Mouse (Mus musculus) lung, embryonic 14.5 days (tissue): ENCODE results near the gene Mef2c. TPM values are rescaled to one million over a fixed set of nuclear protein-coding genes. Genes with fewer than 3 reads are reported as not detected.

Source experiments
- ATAC-seq: fragments of 200-750 bp; cut with Nextera tagmentation; 2 replicates; pipeline ENCODE4 v1.8.0; 2017; ENCODE audit warnings: mild to moderate bottlenecking, moderate TSS enrichment, moderate library complexity; ENCODE audit not compliant: insufficient read depth
- DNase-seq: peaks from one replicate; pipeline ENCODE4 v3.0.0-alpha.2; 2015
- H3K27ac ChIP-seq: fragments of 300-500 bp; sonication (generic); 2 replicates; pipeline ENCODE4 v1.5.1; 2014; ENCODE audit warnings: low read depth, mild to moderate bottlenecking, moderate library complexity
- H3K27me3 ChIP-seq: fragments of 300-500 bp; sonication (generic); 2 replicates; pipeline ENCODE4 v1.6.1; 2014; ENCODE audit warnings: low read length, control low read depth; ENCODE audit not compliant: insufficient read depth
- H3K36me3 ChIP-seq: fragments of 300-500 bp; sonication (generic); 2 replicates; pipeline ENCODE4 v1.6.1; 2014; ENCODE audit warnings: control low read depth; ENCODE audit not compliant: insufficient read depth
- H3K4me1 ChIP-seq: fragments of 300-500 bp; sonication (generic); 2 replicates; pipeline ENCODE4 v1.6.1; 2014; ENCODE audit warnings: antibody characterized with exemption, control low read depth; ENCODE audit not compliant: insufficient read depth
- H3K4me2 ChIP-seq: fragments of 300-500 bp; sonication (generic); 2 replicates; pipeline ENCODE4 v1.6.1; 2014; ENCODE audit warnings: mild to moderate bottlenecking
- H3K4me3 ChIP-seq: fragments of 300-500 bp; sonication (generic); 2 replicates; pipeline ENCODE4 v1.5.1; 2014; ENCODE audit warnings: low read depth, low read length
- H3K9ac ChIP-seq: fragments of 300-500 bp; sonication (generic); 2 replicates; pipeline ENCODE4 v1.6.1; 2014
- H3K9me3 ChIP-seq: fragments of 300-500 bp; sonication (generic); 2 replicates; pipeline ENCODE4 v1.6.1; 2016; ENCODE audit warnings: low read depth, low read length, control low read depth
- CTCF ChIP-seq: IDR thresholded peaks from 2 replicates; pipeline ENCODE4 v1.5.1; 2016; ENCODE audit warnings: antibody characterized with exemption, low read depth
- WGBS: fragments of 180-500 bp; shearing (Covaris S2); extraction: QIAGEN DNeasy Blood & Tissue Kit; methylation state at CpG from one replicate; pipeline ENCODE4 v1.1.7; 2014; 5-methylcytosine and 5-hydroxymethylcytosine counted together
- polyA plus RNA-seq: library from polyadenylated mRNA; unstranded; fragments of >200 nt; fragmentation: Nextera tagmentation; extraction: Ambion mirVana; gene quantifications from 2 replicates; pipeline ENCODE4 v1.2.1, GENCODE M21; 2014

Gene Mef2c
- polyA plus RNA-seq, 1 experiment from 2014 or later = 55.9 TPM

GRCm38 (mm10) chr13:83497708-83498107 lies 6.1 kb upstream of the Mef2c start:
- TF ChIP-seq CTCF = no peak
- Histone ChIP-seq H3K36me3 (no peaks in the 10 kb centered on the region), H3K9ac (no peak overlapping the region), H3K27me3 (no peaks in the 10 kb centered on the region), H3K4me2 (no peak overlapping the region), H3K9me3 (no peaks in the 10 kb centered on the region), H3K4me3 (no peak overlapping the region), H3K4me1 (no peaks in the 10 kb centered on the region), H3K27ac (no peak overlapping the region)
- ATAC-seq (no peak), DNase-seq (no peak)
- 87% methylated on average over 3 of the region's 3 CpGs for WGBS

DNA sequence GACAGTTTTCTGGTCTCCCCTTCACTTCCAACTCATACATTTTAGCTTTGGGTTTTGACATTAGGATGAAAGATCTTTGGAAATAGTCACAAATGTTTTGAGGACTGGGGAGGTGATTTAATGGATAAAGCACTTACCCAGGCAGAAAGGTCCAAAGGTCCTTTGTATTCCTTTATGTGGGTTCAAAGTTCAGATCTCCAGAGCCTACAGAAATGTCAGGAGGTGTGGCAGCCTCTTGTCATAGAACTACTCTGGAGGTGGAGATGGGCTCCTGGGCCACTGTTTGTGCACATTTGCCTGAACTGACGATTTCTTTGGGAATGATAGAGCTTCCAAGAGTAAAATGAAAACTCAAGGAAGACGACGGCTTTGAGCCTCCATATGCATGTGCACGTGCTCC lies 4.3 kb upstream of the Mef2c start:
- DNase-seq (no peak), ATAC-seq (no peak)
- Histone ChIP-seq H3K27me3 (no peaks in the 10 kb centered on the region), H3K36me3 (no peaks in the 10 kb centered on the region), H3K4me1 (no peaks in the 10 kb centered on the region), H3K4me2 (no peak overlapping the region), H3K9ac (no peak overlapping the region), H3K27ac (no peak overlapping the region), H3K4me3 (no peak overlapping the region), H3K9me3 (no peaks in the 10 kb centered on the region)
- no peak for TF ChIP-seq CTCF
- WGBS = 65% methylated on average over 4 of the region's 4 CpGs

DNA sequence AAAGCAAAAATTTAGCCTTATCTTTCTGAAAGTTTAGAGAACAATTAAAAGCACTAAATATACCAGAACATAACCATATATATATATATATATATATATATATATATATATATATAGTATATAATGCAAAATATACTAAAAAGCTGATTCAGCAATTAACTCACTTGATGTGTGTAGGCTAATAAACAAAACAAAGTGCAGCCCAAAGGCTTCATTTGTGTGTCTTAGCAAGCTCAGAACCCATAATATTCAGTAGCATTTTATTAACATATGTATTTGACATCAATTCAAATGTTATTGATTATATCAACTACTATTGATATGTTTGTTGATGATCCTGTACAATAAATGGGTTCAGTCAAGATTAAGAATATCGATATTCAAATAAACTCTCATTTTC lies 3.9 kb downstream of the Mef2c start:
- Histone ChIP-seq H3K36me3 (no peaks in the 10 kb centered on the region), H3K4me2 (no peak overlapping the region), H3K4me3 (no peak overlapping the region), H3K4me1 (no peaks in the 10 kb centered on the region), H3K27me3 (no peaks in the 10 kb centered on the region), H3K9ac (no peak overlapping the region), H3K27ac (no peak overlapping the region), H3K9me3 (no peaks in the 10 kb centered on the region)
- DNase-seq = no peak
- no peak for ATAC-seq
- WGBS = 87% methylated on average over 1 of the region's 1 CpGs
- no peak for TF ChIP-seq CTCF

DNA sequence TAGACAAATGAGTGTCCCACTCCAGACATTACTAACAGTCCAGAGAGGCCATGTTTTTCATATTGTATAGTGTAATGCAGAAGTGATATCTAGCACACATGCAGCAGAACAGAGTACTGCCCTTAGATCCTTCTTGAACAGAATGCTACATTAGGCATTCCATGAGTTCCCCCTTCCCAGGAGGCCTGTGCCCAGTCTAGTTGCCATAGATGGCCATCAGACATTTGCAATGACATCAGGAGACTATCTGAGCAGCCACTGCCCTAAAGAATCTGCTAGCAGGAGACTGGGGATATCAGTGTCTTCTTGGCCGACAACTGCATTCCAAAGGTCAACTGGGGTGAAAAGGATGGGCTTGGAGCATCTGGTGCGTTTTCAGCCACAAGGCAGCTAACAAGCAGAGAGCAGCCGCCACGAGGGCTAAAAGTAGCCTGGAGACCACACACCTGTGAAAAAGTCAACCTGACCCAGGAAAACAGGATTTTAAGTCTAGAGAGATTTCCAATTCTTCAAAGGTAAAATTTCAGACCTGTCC lies 11.2 kb downstream of the Mef2c start:
- no peaks in the 10 kb centered on the region for H3K27me3 ChIP-seq
- H3K4me3 ChIP-seq = no peak overlapping the region
- no peak overlapping the region for H3K4me2 ChIP-seq
- DNase-seq (no peak), ATAC-seq (no peak)
- WGBS = 32% methylated on average over 4 of the region's 4 CpGs
- no peaks in the 10 kb centered on the region for H3K36me3 ChIP-seq
- no peak overlapping the region for H3K9ac ChIP-seq
- TF ChIP-seq CTCF = no peak
- H3K27ac ChIP-seq = no peak overlapping the region
- H3K4me1 ChIP-seq = no peaks in the 10 kb centered on the region
- no peaks in the 10 kb centered on the region for H3K9me3 ChIP-seq

- DNase-seq = peak; percentile 84
Observed at GRCm38 (mm10) chr13:83517660-83518609, 14.1 kb downstream of the Mef2c start.

DNA sequence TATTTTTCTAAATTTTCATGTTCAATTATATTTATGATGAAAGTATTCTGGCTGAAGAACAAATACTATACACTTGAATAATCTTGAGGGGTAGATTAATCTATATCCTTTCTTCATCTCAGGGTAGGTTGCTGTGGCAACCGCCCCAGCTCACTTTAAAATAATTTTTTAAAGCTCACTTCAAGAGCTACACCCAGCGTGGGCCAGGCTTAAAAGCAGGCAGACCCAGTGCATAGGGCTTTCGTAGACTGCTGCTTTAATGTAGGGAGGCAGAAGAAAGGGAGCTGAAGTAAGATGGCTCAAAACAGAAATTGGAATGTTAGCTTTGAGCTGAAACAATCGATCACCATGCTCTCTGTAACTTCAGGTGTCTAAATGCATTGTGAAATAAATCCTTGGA lies 17.0 kb downstream of the Mef2c start:
- Histone ChIP-seq H3K4me3 (no peak overlapping the region), H3K4me2 (no peak overlapping the region), H3K9ac (no peak overlapping the region), H3K27ac (no peak overlapping the region), H3K9me3 (no peaks in the 10 kb centered on the region), H3K4me1 (no peaks in the 10 kb centered on the region), H3K36me3 (no peaks in the 10 kb centered on the region), H3K27me3 (no peaks in the 10 kb centered on the region)
- DNase-seq (no peak), ATAC-seq (no peak)
- TF ChIP-seq CTCF = no peak
- WGBS = 58% methylated on average over 4 of the region's 4 CpGs

More at GRCm38 (mm10) chr13:83517660-83518609, 14.1 kb downstream of the Mef2c start:
- under 1% methylated on average over 26 of the region's 27 CpGs for whole genome bisulfite sequencing
- peak overlapping the region; percentile 65 for H3K4me2 ChIP-seq
- 0 out of 2 replicates have a peak, but pooled peaks have one; percentile 2 for TF ChIP-seq CTCF
- H3K36me3 ChIP-seq = no peaks in the 10 kb centered on the region
- peak; percentile 94 for ATAC-seq
- peak overlapping the region; percentile 46 for H3K9ac ChIP-seq
- H3K4me3 ChIP-seq = peak overlapping the region; percentile 46
- no peaks in the 10 kb centered on the region for H3K9me3 ChIP-seq
- H3K27ac ChIP-seq = peak overlapping the region; percentile 80
- no peaks in the 10 kb centered on the region for H3K27me3 ChIP-seq
- no peaks in the 10 kb centered on the region for H3K4me1 ChIP-seq
